8 mouse cellular contexts compared by ENCODE assay signal in genomic region chr16:18775621-18776555, GRCm38 (mm10). TPM values are rescaled to one million over a fixed set of nuclear protein-coding genes. Genes with fewer than 3 reads are reported as not detected.
DNase-seq lines count a peak whose midpoint lies in the region; ATAC-seq and TF ChIP-seq lines count a peak whose summit lies in the region.

No protein-coding gene starts in this region.

- H3K9ac ChIP-seq in neural tube, embryonic 11.5 days (ENCODE audit: low read length): no peak overlapping the region
- peak overlapping the region; percentile 20; the same call in 1 of the 2 replicates for H3K9ac ChIP-seq in liver, adult 2 months (ENCODE audit: low read depth, low read length)
- H3K9ac ChIP-seq in neural tube, embryonic 13.5 days: no peak overlapping the region

- no peaks in the 10 kb centered on the region for H3K79me2 ChIP-seq in liver, adult 2 months (ENCODE audit: control insufficient read depth, insufficient read depth, low read length)

- no peak for TF ChIP-seq CTCF in liver, adult 2 months (IDR thresholded peaks at IDR 0.05; ENCODE audit: low read depth, low read length)

- no peak for TF ChIP-seq POLR2A in liver, adult 2 months (IDR thresholded peaks at IDR 0.05; ENCODE audit: extremely low read depth, insufficient read depth, low read length)

- peaks cover 2% of the 10 kb centered on the region; the same call in 1 of the 2 replicates for H3K36me3 ChIP-seq in neural tube, embryonic 11.5 days (ENCODE audit: control insufficient read depth, insufficient read depth, low read length)
- H3K36me3 ChIP-seq in liver, adult 2 months (ENCODE audit: control insufficient read depth, insufficient read depth, low read length): no peaks in the 10 kb centered on the region
- no peaks in the 10 kb centered on the region for H3K36me3 ChIP-seq in neural tube, embryonic 13.5 days

- H3K27ac ChIP-seq in neural tube, embryonic 11.5 days (ENCODE audit: low read depth, low read length): no peak overlapping the region
- peak overlapping the region; percentile 72 for H3K27ac ChIP-seq in liver, adult 2 months (replicated peaks; ENCODE audit: insufficient read depth, low read depth, low read length)
- H3K27ac ChIP-seq in neural tube, embryonic 13.5 days (replicated peaks): no peak overlapping the region

- peak overlapping the region; percentile 52; the same call in 1 of the 2 replicates for H3K4me2 ChIP-seq in neural tube, embryonic 11.5 days (ENCODE audit: low read depth)
- H3K4me2 ChIP-seq in neural tube, embryonic 13.5 days: peak overlapping the region; percentile 65

- intact Hi-C loops in heart, postnatal 36 days (cut with DNase I): loop anchor here (1.0 to 5.0 kb wide), 2 partner anchors 43 to 79 kb away; no protein-coding TSS in a partner anchor

- 24% methylated on average over 18 of the region's 18 CpGs for WGBS in neural tube, embryonic 11.5 days
- WGBS in liver, adult 2 months: 52% methylated on average over 18 of the region's 18 CpGs
- 30% methylated on average over 18 of the region's 18 CpGs for WGBS in neural tube, embryonic 13.5 days

- H3K4me1 ChIP-seq in neural tube, embryonic 11.5 days (ENCODE audit: control insufficient read depth, insufficient read depth, low read length): peaks cover 6% of the 10 kb centered on the region; the same call in 1 of the 2 replicates
- H3K4me1 ChIP-seq in liver, adult 2 months (ENCODE audit: control insufficient read depth, insufficient read depth, low read length): no peaks in the 10 kb centered on the region
- peaks cover 25% of the 10 kb centered on the region for H3K4me1 ChIP-seq in neural tube, embryonic 13.5 days (replicated peaks)

- H3K27me3 ChIP-seq in neural tube, embryonic 11.5 days (ENCODE audit: control insufficient read depth, insufficient read depth, low read length): peaks cover 36% of the 10 kb centered on the region
- peaks cover 4% of the 10 kb centered on the region; the same call in 1 of the 2 replicates for H3K27me3 ChIP-seq in liver, adult 2 months (ENCODE audit: control insufficient read depth, insufficient read depth, low read length)
- H3K27me3 ChIP-seq in neural tube, embryonic 13.5 days: peaks cover 51% of the 10 kb centered on the region

- H3K9me3 ChIP-seq in neural tube, embryonic 11.5 days (ENCODE audit: control insufficient read depth, low read length): no peaks in the 10 kb centered on the region
- H3K9me3 ChIP-seq in neural tube, embryonic 13.5 days: no peaks in the 10 kb centered on the region

- DNase-seq in neural tube, embryonic 11.5 days (ENCODE audit: low spot score): no peak
- no peak for DNase-seq in neural tube, embryonic 10.5 days (ENCODE audit: extremely low spot score, low spot score)
- peak; percentile 44 to 51 for DNase-seq in heart, postnatal 36 days
- no peak for DNase-seq in liver, adult 2 months (ENCODE audit: extremely low read depth, low read depth, low spot score)
- DNase-seq in natural killer cell, adult 2 months (ENCODE audit: low spot score in 2 of 2): no peak
- DNase-seq in frontal cortex, postnatal 36 days (ENCODE audit: low spot score in 2 of 2): no peak
- no peak for DNase-seq in left cerebral cortex, adult 18-20 months (ENCODE audit: low spot score in 2 of 2)

- ATAC-seq in neural tube, embryonic 11.5 days (ENCODE audit: insufficient read depth, low FRiP score, low TSS enrichment): no peak
- no peak for ATAC-seq in neural tube, embryonic 13.5 days (ENCODE audit: low read depth)

- H3K4me3 ChIP-seq in neural tube, embryonic 11.5 days (ENCODE audit: low read depth, low read length): no peak overlapping the region
- H3K4me3 ChIP-seq in liver, adult 2 months (ENCODE audit: insufficient read depth, low read depth, low read length): peak overlapping the region; percentile 16
- H3K4me3 ChIP-seq in neural tube, embryonic 13.5 days: 0 out of 2 replicates have a peak overlapping the region, but pooled peaks have one; percentile 45

RNA-seq across cellular contexts. Expression of gene Cldn5, which starts 0.8 kb away (rescaled TPM):
- 35.2 and 37.7 TPM in 2 replicates for polyA plus RNA-seq in neural tube, embryonic 11.5 days (2014; fragmentation: Nextera tagmentation; extraction: Ambion mirVana)
- total RNA-seq in heart, postnatal 36 days (2021): 10 to 100 TPM; 37.2 to 45.9 TPM
- 7.3 and 8.3 TPM in 2 replicates for total RNA-seq in liver, adult 2 months (2014; rRNA removed)
- polyA plus RNA-seq in liver, adult 2 months (2012; rRNA removed): 8.4 and 11.8 TPM in 2 replicates
- 91.1 and 97.1 TPM in 2 replicates for polyA plus RNA-seq in neural tube, embryonic 13.5 days (2015; fragmentation: Nextera tagmentation; extraction: Ambion mirVana)
- 10 to 100 TPM; 47.2 to 51.8 TPM for total RNA-seq in left cerebral cortex, adult 18-20 months (2021)

RNA-seq across cellular contexts. Expression of gene Ufd1, which starts 35.7 kb away (rescaled TPM):
- 74.4 and 89.0 TPM in 2 replicates for polyA plus RNA-seq in neural tube, embryonic 11.5 days (2014; fragmentation: Nextera tagmentation; extraction: Ambion mirVana)
- total RNA-seq in heart, postnatal 36 days (2021): 10 to 100 TPM; 48.8 to 58.1 TPM
- 31.5 and 35.3 TPM in 2 replicates for total RNA-seq in liver, adult 2 months (2014; rRNA removed)
- 15.4 and 20.5 TPM in 2 replicates for polyA plus RNA-seq in liver, adult 2 months (2012; rRNA removed)
- polyA plus RNA-seq in neural tube, embryonic 13.5 days (2015; fragmentation: Nextera tagmentation; extraction: Ambion mirVana): 110 and 114 TPM in 2 replicates
- total RNA-seq in left cerebral cortex, adult 18-20 months (2021): 10 to 100 TPM; 87.5 to 97.2 TPM

RNA-seq across cellular contexts. Expression of gene Cdc45, which starts 35.9 kb away (rescaled TPM):
- polyA plus RNA-seq in neural tube, embryonic 11.5 days (2014; fragmentation: Nextera tagmentation; extraction: Ambion mirVana): 60.5 and 62.2 TPM in 2 replicates
- 1 to 10 TPM; 2.7 to 3.6 TPM for total RNA-seq in heart, postnatal 36 days (2021)
- total RNA-seq in liver, adult 2 months (2014; rRNA removed): 0.83 and 2.1 TPM in 2 replicates
- 1.3 and 1.4 TPM in 2 replicates for polyA plus RNA-seq in liver, adult 2 months (2012; rRNA removed)
- 9.6 and 11.0 TPM in 2 replicates for polyA plus RNA-seq in neural tube, embryonic 13.5 days (2015; fragmentation: Nextera tagmentation; extraction: Ambion mirVana)
- 1 to 10 TPM in 1 of 2 experiments, under 1 TPM in 1; 0.77 to 2.0 TPM for total RNA-seq in left cerebral cortex, adult 18-20 months (2021)

Comparison
In these comparisons a context has a peak if more than half of its experiments do, and no peak if none do; other contexts are left out.
1. DNase-seq: peak in heart, postnatal 36 days (2 of 2); none in neural tube, embryonic 11.5 days (single experiment), neural tube, embryonic 10.5 days (single experiment), liver, adult 2 months (single experiment), natural killer cell, adult 2 months (0 of 2), frontal cortex, postnatal 36 days (0 of 2) and left cerebral cortex, adult 18-20 months (0 of 2).